Mouse (Mus musculus): ENCODE measurements around the gene Mthfd1.

GRCm38 (mm10) chr12:76282132-76282531 lies 27.0 kb downstream of the Mthfd1 start:
- TF ChIP-seq CTCF (IDR thresholded peaks at IDR 0.05; ENCODE audit: extremely low read depth, insufficient read depth, low read length), result no peak
- no peak for TF ChIP-seq POLR2A (IDR thresholded peaks at IDR 0.05; ENCODE audit: extremely low read depth, insufficient read depth, low read length)
